20 mouse cellular contexts compared by ENCODE assay signal in genomic region chr8:80894528-80894927, GRCm38 (mm10). TPM values are rescaled to one million over a fixed set of nuclear protein-coding genes. Genes with fewer than 3 reads are reported as not detected.
DNase-seq lines count a peak whose midpoint lies in the region; ATAC-seq and TF ChIP-seq lines count a peak whose summit lies in the region.
"Had no signal": no experiment of that assay in that cellular context is flagged by ENCODE, and none has a peak within 500 bp of the region (broad histone marks: within the 10 kb centered on the region; RNA-seq: fewer than 3 reads in every experiment).

No protein-coding gene starts in this region.

- no peaks in the 10 kb centered on the region for H3K36me3 ChIP-seq in embryonic facial prominence, embryonic 15.5 days
- H3K36me3 ChIP-seq in liver, postnatal 0 days (replicated peaks; ENCODE audit: insufficient read depth, low read length) = no peaks in the 10 kb centered on the region
- H3K36me3 ChIP-seq: forebrain, embryonic 12.5 days; hindbrain, embryonic 13.5 days had no signal

- H3K9me3 ChIP-seq in embryonic facial prominence, embryonic 15.5 days (replicated peaks) = no peaks in the 10 kb centered on the region
- H3K9me3 ChIP-seq in liver, postnatal 0 days (ENCODE audit: low read length) = no peaks in the 10 kb centered on the region
- H3K9me3 ChIP-seq: forebrain, embryonic 12.5 days; hindbrain, embryonic 13.5 days had no signal

- no peak for TF ChIP-seq POLR2A in cortical plate, adult 2 months (IDR thresholded peaks at IDR 0.05; ENCODE audit: extremely low read depth, insufficient read depth, low read length)

- no peak for DNase-seq in layer of hippocampus, adult 2 months (ENCODE audit: low spot score in 2 of 2)
- no peak for DNase-seq in layer of hippocampus, postnatal 10 days (ENCODE audit: low spot score in 2 of 2)
- no peak for DNase-seq in liver, postnatal 0 days
- DNase-seq: adrenal gland, postnatal 14 days; cerebellum, adult 11-12 months; cerebellum, adult 9-10 months; cerebellum, postnatal 25 days; gastrocnemius, postnatal 25 days; heart, adult 11 months; heart, postnatal 10 days had no signal

- peak overlapping the region; percentile 61; the same call in 1 of the 2 replicates for H3K27ac ChIP-seq in layer of hippocampus, adult 2 months
- H3K27ac ChIP-seq in cortical plate, adult 2 months (ENCODE audit: insufficient read depth, low read length) = peak overlapping the region; percentile 59; the same call in 1 of the 2 replicates
- peak overlapping the region; percentile 77; the same call in 1 of the 2 replicates for H3K27ac ChIP-seq in embryonic facial prominence, embryonic 15.5 days (replicated peaks)
- no peak overlapping the region for H3K27ac ChIP-seq in liver, postnatal 0 days (ENCODE audit: low read depth)
- H3K27ac ChIP-seq: forebrain, embryonic 12.5 days; hindbrain, embryonic 13.5 days had no signal

- no peak for TF ChIP-seq EP300 in liver, postnatal 0 days (IDR thresholded peaks at IDR 0.05; ENCODE audit: low read depth)

- TF ChIP-seq CTCF in layer of hippocampus, adult 2 months (conservative IDR thresholded peaks at IDR 0.05) = no peak
- TF ChIP-seq CTCF in cortical plate, adult 2 months (IDR thresholded peaks at IDR 0.05; ENCODE audit: extremely low read depth, insufficient read depth, low read length) = no peak
- no peak for TF ChIP-seq CTCF in liver, postnatal 0 days (IDR thresholded peaks at IDR 0.05; ENCODE audit: low read depth)

- H3K4me1 ChIP-seq in cortical plate, adult 2 months (ENCODE audit: control insufficient read depth, insufficient read depth, low read length) = no peaks in the 10 kb centered on the region
- H3K4me1 ChIP-seq in embryonic facial prominence, embryonic 15.5 days = peaks cover 15% of the 10 kb centered on the region
- H3K4me1 ChIP-seq in liver, postnatal 0 days (ENCODE audit: insufficient read depth) = no peaks in the 10 kb centered on the region
- H3K4me1 ChIP-seq: hindbrain, embryonic 13.5 days had no signal

- 82% methylated on average over 3 of the region's 3 CpGs for WGBS in embryonic facial prominence, embryonic 15.5 days
- 70% methylated on average over 3 of the region's 3 CpGs for WGBS in liver, postnatal 0 days (ENCODE audit: insufficient replicate concordance)

- no peak overlapping the region for H3K4me3 ChIP-seq in layer of hippocampus, adult 2 months
- H3K4me3 ChIP-seq in cortical plate, adult 2 months (ENCODE audit: insufficient read depth, low read length) = no peak overlapping the region
- H3K4me3 ChIP-seq in embryonic facial prominence, embryonic 15.5 days (replicated peaks) = no peak overlapping the region
- H3K4me3 ChIP-seq in liver, postnatal 0 days (ENCODE audit: low read depth, low read length) = no peak overlapping the region
- H3K4me3 ChIP-seq: forebrain, embryonic 12.5 days; hindbrain, embryonic 13.5 days had no signal

- H3K9ac ChIP-seq in embryonic facial prominence, embryonic 15.5 days = no peak overlapping the region
- H3K9ac ChIP-seq in liver, postnatal 0 days (replicated peaks) = no peak overlapping the region
- H3K9ac ChIP-seq: forebrain, embryonic 12.5 days; hindbrain, embryonic 13.5 days had no signal

- no peaks in the 10 kb centered on the region for H3K27me3 ChIP-seq in embryonic facial prominence, embryonic 15.5 days
- H3K27me3 ChIP-seq in liver, postnatal 0 days (ENCODE audit: insufficient read depth, low read length) = no peaks in the 10 kb centered on the region
- H3K27me3 ChIP-seq: CH12.LX; forebrain, embryonic 12.5 days; hindbrain, embryonic 13.5 days; Patski had no signal

- H3K4me2 ChIP-seq in embryonic facial prominence, embryonic 15.5 days (replicated peaks) = no peak overlapping the region
- H3K4me2 ChIP-seq in liver, postnatal 0 days (ENCODE audit: low read depth, low read length) = no peak overlapping the region
- H3K4me2 ChIP-seq: forebrain, embryonic 12.5 days; hindbrain, embryonic 13.5 days had no signal

- ATAC-seq in embryonic facial prominence, embryonic 15.5 days (ENCODE audit: insufficient number of reproducible peaks, low FRiP score, low TSS enrichment, low read depth) = no peak
- ATAC-seq in megakaryocyte progenitor cell, adult 5-6 weeks (replicated peaks; ENCODE audit: poor library complexity) = peak; percentile 55; the same call in 1 of the 2 replicates
- ATAC-seq in liver, postnatal 0 days = no peak
- ATAC-seq: activated CD4-positive, CD25-positive, alpha-beta regulatory T cell, adult 4 months; forebrain, embryonic 16.5 days; hindbrain, postnatal 0 days; Patski had no signal

RNA-seq across cellular contexts. Expression of gene Gab1, which starts 14.2 kb away (rescaled TPM):
- total RNA-seq in layer of hippocampus, adult 2 months (2021) = 10 to 100 TPM; 14.8 to 17.5 TPM
- total RNA-seq in layer of hippocampus, postnatal 10 days (2021) = 10 to 100 TPM; 17.4 to 18.6 TPM
- polyA plus RNA-seq in cortical plate, adult 2 months (2012; rRNA removed) = 21.3 and 25.9 TPM in 2 replicates
- 22.7 and 24.8 TPM in 2 replicates for polyA plus RNA-seq in embryonic facial prominence, embryonic 15.5 days (2015; fragmentation: Nextera tagmentation; extraction: Ambion mirVana)
- 3.5 and 6.0 TPM in 2 replicates for total RNA-seq in megakaryocyte progenitor cell, adult 5-6 weeks (2015)
- 2.7 and 3.0 TPM in 2 replicates for total RNA-seq in megakaryocyte progenitor cell, adult 5-6 weeks (2017)
- 3.8 and 3.9 TPM in 2 replicates for polyA plus RNA-seq in liver, postnatal 0 days (2015; fragmentation: Nextera tagmentation; extraction: Ambion mirVana)
